Mouse (Mus musculus) neural tube, embryonic 10.5 days (tissue): ENCODE data around the gene Tdp2.

Source experiments
- DNase-seq: peaks from one replicate; pipeline ENCODE4 v3.0.0-alpha.2; 2017; ENCODE audit warnings: low spot score; ENCODE audit errors: extremely low spot score

The Tdp2 gene

GRCm38 (mm10) chr13:24831353-24832130, at the start of gene Tdp2, which contains the start of gene Acot13:
Tdp2 (plus strand) TSS chr13:24831679.
Acot13 (minus strand) TSS chr13:24831540.
- peak; percentile 100 for DNase-seq

- DNase-seq = no peak
Observed at GRCm38 (mm10) chr13:24781916-24782315, 49.6 kb upstream of the Tdp2 start.

- no peak for DNase-seq
Observed at GRCm38 (mm10) chr13:24786014-24786490, 45.4 kb upstream of the Tdp2 start.

- no peak for DNase-seq
Observed at GRCm38 (mm10) chr13:24787477-24787876, 44.0 kb upstream of the Tdp2 start.

- DNase-seq = no peak
Observed at GRCm38 (mm10) chr13:24791349-24791748, 40.1 kb upstream of the Tdp2 start.

GRCm38 (mm10) chr13:24792411-24793045, 39.0 kb upstream of the Tdp2 start:
- no peak for DNase-seq

- no peak for DNase-seq
Observed at GRCm38 (mm10) chr13:24798686-24799085, 32.8 kb upstream of the Tdp2 start.

GRCm38 (mm10) chr13:24799378-24799777, 32.1 kb upstream of the Tdp2 start:
- DNase-seq = no peak

- peak; percentile 52 for DNase-seq
Observed at GRCm38 (mm10) chr13:24799925-24800673, 31.4 kb upstream of the Tdp2 start.

GRCm38 (mm10) chr13:24800674-24801307, 30.7 kb upstream of the Tdp2 start:
- peak; percentile 96 for DNase-seq

- DNase-seq = no peak
Observed at GRCm38 (mm10) chr13:24801308-24801921, 30.1 kb upstream of the Tdp2 start, which contains the start of gene BC005537. BC005537 (plus strand) TSS chr13:24801657.

GRCm38 (mm10) chr13:24802131-24802691, 29.3 kb upstream of the Tdp2 start:
- peak; percentile 38 for DNase-seq

- no peak for DNase-seq
Observed at GRCm38 (mm10) chr13:24803196-24803595, 28.3 kb upstream of the Tdp2 start.

GRCm38 (mm10) chr13:24806079-24806478, 25.4 kb upstream of the Tdp2 start:
- DNase-seq = no peak

- DNase-seq = no peak
Observed at GRCm38 (mm10) chr13:24812521-24812920, 19.0 kb upstream of the Tdp2 start.

- no peak for DNase-seq
Observed at GRCm38 (mm10) chr13:24814616-24815015, 16.9 kb upstream of the Tdp2 start.

GRCm38 (mm10) chr13:24816125-24817092, 15.1 kb upstream of the Tdp2 start:
- DNase-seq = peak; percentile 22

GRCm38 (mm10) chr13:24819931-24820330, 11.5 kb upstream of the Tdp2 start:
- DNase-seq = no peak

- no peak for DNase-seq
Observed at GRCm38 (mm10) chr13:24822663-24823343, 8.7 kb upstream of the Tdp2 start.
